Mouse (Mus musculus): Measurements from ENCODE around the gene Layn.

Layn gene

GRCm38 (mm10) chr9:51032785-51033529, 43.9 kb downstream of the Layn start:
- no peak for DNase-seq (ENCODE audit: low read depth, low spot score)

DNA sequence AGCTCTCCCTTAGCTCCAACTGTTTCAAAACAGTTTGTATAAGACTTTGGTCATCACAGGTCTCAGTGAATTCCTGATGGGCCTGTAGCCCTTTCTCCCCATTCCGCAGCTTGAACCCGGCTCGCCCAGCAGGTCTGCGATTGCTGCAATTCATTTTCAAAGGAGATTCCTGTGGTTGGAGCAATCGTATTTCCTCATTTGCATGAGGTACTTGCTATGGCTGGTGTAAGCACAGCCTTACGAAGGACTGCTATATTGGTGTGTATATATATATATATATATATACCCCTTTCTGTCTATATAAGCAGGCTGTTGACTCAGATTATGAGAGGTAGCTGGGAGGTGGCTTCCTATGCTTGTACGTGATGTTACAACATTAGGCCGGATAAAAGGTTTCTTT, 44.6 kb downstream of the Layn start:
- DNase-seq (ENCODE audit: low read depth, low spot score), result no peak

DNA sequence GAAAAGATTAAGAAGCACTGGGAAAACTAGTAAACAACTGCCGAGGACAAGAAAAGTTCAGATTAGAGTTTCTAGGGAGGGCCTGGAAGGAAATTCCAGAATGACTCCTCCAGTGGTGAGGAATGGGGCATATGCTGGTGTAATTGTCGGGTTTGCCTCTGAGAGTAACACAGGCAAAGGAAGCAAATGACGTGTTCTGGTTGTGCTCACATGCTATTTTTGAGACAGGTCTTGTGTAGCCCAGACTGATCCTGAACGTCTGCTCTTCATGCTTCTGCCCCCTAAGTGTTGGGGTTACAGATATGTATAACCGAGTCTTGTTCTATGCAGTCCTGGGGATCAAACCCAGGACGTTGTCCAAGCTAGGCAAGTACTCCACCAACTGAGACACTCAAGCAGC, 45.3 kb downstream of the Layn start:
- no peak for DNase-seq (ENCODE audit: low read depth, low spot score)

- DNase-seq (ENCODE audit: low read depth, low spot score), result no peak
These were observed 46.7 kb downstream of the Layn start for GRCm38 (mm10) chr9:51030147-51030546.

DNA sequence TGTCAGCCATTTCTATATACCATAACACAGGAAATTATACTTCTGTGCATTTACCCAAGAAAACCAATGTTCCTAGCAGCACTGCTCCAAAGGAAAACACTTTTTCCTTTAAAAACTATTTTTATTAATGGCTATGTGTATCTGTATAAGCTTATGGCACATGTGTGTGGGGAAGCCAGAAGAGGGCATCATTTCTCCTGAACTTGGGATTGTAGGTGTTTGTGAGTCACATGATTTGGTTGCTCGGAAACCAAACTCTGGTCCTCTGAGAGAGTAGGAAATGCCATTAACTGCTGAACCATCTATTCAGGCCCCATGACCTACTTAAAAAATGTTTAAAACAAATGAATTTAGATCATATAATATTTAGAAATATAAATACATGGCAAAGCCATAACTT, 49.9 kb downstream of the Layn start:
- no peak for DNase-seq (ENCODE audit: low read depth, low spot score)

GRCm38 (mm10) chr9:51021123-51021795, 55.6 kb downstream of the Layn start:
- DNase-seq (ENCODE audit: low read depth, low spot score), result no peak

DNA sequence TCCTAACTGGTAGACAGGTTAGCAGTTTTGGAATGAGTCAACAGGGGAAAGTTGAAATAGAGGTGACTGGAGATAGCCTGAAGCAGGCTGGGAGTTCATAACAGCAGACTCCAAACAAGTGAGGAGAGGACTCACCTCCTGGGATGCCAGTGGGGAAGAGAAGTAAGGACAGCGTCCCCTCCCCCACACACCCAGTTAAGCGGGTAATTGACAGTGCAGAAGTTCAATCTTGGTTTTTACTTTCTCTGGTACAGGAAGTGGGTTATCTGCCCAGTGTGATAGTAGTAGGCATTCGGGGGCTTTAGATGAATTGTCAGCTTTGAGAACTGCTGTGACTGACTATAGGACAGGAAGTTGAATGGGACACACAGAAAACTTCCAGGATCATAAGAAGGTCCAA, 56.5 kb downstream of the Layn start:
- no peak for DNase-seq (ENCODE audit: low read depth, low spot score)

GRCm38 (mm10) chr9:51019670-51020069, 57.2 kb downstream of the Layn start:
- DNase-seq (ENCODE audit: low read depth, low spot score), result no peak

GRCm38 (mm10) chr9:51015732-51016131, 61.2 kb downstream of the Layn start:
- no peak for DNase-seq (ENCODE audit: low read depth, low spot score)

DNA sequence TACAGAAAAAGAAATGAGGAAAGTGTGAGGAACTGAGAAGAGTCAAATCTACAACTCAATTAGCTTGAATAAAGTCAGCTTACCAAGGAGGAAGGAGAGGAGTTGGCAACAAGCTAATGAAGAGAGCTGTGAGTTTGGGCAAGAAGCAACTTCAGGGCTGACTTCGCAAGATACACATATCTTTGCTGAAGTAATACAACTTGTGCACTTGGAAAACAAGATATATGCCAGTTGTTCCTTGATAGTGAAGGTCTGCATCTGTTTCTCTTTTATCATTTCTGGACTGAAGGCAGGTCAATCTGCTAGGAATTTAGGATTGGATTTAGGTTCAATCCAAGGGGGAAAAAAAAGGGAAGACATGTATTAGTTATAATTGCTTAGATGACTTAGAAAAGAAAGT, 63.2 kb downstream of the Layn start:
- DNase-seq (ENCODE audit: low read depth, low spot score), result no peak

DNA sequence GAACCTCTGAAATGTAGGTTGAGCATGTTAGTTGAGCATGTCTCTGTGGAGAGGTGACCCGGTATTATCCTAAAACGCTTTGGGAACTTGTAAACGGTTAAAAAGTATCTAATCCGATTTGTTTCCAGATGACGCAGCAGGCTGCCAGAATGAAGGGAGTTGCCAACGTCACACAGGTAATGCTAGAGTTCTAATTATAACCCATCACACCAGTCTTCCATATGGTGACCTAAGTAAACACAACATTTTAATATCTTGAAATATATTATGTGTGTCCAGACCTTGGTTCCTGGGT, 67.3 kb downstream of the Layn start:
- DNase-seq (ENCODE audit: low read depth, low spot score), result no peak

GRCm38 (mm10) chr9:51008841-51009655, 67.8 kb downstream of the Layn start, which contains the start of gene Sik2:
Gene Sik2 (minus strand): TSS chr9:51009073.
- DNase-seq (ENCODE audit: low read depth, low spot score), result peak; percentile 97

DNA sequence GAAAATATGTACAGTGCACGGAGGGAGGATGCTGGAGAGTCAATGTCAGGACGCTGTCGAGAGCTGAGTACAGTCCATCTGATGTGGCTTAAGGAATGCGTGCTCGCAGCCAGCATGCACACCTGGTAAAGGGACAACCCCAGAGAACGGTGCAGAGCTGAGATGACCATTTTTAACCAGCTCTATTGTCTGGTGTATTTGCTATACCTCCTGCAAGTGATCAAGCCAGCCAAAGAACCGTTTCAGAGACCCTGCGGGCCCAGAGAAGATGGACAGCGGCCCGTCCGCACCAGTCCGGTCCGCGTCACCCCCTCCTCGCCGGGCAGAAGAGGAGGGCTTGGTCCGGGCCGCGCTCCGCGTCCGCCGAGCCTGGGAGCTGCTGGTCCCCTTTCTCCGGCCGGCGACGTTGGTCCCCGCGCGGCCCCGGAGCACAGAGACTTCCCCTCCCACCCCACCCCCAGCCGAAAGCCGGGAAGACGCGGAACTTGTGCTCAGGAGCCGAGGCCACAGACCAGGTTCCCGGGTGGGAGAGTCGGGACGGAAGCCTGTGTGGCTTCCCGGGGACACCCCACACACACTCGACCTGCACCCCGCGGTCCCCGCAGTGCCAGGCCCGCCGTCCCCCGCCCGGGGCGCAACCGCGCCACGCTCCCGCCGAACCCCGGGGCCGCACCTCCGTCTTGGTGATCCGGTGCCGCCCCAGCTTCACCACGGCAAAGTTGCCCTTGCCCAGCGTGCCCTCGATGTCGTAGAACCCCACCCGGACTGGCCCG, 68.6 kb downstream of the Layn start:
- DNase-seq (ENCODE audit: low read depth, low spot score), result peak; percentile 25

DNA sequence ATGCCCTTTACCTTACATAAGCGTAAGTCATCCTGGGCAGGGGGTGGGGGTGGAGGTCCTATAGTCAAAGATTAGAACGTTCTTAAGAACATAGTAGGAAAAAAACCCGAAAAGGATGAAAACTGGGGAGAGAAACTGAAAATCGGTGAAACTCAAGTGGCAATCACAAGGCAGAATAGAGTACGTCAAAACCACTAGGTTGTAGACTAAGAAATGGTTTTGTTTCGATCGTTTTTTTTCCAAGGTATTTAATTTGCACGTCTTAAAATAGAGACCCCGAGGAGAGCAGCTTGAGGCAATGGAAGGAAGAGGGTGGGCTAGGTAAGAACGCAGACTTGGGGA, 69.2 kb downstream of the Layn start:
- DNase-seq (ENCODE audit: low read depth, low spot score), result no peak

DNA sequence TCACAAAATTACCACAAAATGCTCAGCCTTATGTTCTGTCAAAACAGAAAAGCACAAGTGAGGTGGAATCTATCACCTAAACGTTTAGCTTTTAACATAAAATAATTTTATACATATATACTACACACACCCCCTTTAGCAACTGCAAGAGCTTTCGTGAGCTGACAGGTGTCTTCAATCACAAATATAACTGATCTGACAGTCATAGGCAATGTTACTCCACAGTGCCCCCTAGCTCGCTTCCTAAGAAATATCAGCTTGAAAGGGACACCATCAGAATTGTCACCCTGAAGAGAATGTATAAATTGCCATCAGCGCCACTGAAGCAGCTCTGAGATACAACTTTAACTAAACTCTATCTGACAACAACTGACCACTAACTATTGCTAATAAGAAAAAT, 70.0 kb downstream of the Layn start:
- peak; percentile 71 for DNase-seq (ENCODE audit: low read depth, low spot score)
